Mouse (Mus musculus) urinary bladder, adult 2 months (tissue): ENCODE results near the gene Gm7694. TPM values are rescaled to one million over a fixed set of nuclear protein-coding genes. Genes with fewer than 3 reads are reported as not detected.

Experiments
- DNase-seq: peaks from one replicate; pipeline ENCODE4 v3.0.0; 2022; ENCODE audit warnings: low spot score
- polyA plus RNA-seq: library from polyadenylated mRNA; depleted of rRNA; stranded (reverse); fragments of >200 nt; gene quantifications from 2 replicates; pipeline ENCODE4 v1.2.3, GENCODE M21; 2012; rRNA removed

The Gm7694 gene
- polyA plus RNA-seq, 1 experiment, result 9.3 TPM

DNA sequence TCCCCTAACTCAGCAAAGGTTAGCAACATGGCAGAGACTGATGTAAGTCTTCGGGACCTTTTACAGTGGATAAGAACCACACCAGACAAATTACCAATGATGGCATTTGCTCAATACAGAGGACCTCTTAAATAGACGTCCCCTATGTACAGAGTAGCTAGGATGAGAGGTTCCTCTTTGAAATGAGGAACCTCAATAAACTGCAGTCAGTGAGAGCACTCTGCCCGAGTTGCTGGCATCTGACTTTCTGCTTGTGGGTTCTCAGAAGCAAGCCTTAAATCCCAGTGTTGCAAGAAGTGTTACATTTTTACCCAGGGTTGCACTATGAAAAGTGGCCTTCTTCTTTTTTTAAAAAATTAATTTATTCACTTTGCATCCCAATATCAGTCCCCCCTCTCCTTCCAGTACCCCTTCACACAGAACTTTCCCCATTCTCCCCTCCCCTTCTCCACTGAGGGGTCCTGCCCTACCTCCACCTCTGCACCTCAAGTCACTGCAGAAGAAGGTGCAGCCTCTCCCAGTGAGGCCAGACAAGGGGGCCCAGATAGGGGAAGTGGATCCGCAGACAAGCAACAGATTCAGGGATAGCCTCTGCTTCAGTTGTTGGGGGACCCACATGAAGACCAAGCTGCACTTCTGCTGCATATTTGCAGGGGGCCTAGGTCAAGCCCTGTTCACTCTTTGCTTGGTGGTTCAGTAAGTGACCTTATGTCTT is 23.6 kb downstream of the Gm7694 start:
- DNase-seq, result no peak

DNA sequence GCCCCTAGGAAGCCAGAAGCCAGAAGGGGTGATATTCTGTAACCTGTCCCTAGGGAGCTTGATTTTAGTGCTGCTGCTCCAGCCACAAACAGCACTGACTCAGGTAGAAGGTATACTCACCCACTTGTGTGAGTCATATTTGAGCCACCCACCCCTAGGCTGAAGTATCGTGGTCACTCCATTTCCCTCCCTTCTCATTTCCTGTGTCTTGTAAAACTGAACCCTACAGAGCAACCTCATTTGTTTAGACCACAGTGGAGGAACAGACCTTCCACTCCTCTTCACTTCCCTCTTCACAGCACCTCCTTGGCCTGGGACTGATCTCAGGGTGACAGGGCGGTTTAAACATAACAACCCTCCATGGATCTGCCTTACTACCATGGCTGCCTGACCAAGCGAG is 29.1 kb downstream of the Gm7694 start, which contains the start of gene Sh2d1b1:
Gene Sh2d1b1 (plus strand): TSS at position 305 of the 400 bp plus-strand sequence.
- no peak for DNase-seq

DNA sequence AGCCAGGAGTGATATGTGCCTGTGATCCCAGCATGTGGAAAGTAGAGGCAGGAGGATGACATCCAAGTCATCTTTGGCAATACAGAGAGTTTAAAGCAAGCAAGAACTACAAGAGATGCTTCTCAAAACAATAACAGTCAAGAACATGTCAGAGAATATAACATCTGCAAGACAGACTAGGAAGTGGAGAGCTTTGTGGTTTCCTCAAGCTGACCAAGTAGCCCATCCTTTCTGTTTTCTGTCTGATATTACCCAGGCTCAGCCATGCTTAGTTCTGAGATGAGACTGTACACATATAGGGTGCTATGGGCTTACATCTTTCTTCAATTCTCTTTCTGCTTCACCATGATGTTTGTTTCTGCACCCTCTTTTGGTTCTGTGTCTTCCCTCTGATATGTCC is 32.9 kb downstream of the Gm7694 start:
- DNase-seq, result no peak

DNA sequence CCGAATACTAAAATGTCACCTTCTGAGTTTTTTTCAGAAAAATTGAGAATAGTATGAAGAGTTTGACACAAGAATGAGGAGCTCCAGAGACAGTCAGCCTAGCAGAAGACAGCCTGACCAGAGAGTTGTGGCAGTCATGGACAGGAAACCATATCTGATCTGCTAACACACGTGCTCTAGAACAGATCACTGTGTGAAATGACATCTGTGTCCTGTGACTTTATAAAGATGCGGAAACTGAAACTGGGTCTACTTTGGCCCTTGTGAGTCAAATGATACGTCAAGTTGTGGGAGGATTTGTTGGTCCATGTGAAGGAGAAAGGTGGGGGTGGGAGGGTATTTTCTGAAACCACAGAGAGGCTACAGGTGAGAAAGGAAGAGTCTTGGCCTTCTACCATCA is 35.4 kb downstream of the Gm7694 start:
- DNase-seq, result no peak

DNA sequence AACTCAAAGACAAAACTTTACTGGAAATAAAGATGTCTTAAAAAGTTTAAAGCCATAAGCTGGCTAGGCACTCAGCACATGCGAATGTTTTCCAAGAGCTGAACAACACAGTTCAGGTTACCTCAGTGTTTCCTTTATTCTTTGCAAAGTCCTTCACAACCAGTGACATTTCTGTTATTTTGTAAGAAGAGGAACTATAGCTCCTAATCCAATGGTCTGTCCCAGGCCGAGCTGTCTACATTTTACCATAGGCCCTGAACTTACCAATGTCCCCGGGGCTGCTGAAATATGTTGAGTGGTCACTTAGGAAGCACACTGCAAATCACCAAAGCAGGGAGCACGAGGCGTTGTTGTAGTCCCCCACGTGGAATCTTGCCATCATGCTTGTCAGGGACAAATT is 35.9 kb downstream of the Gm7694 start:
- DNase-seq, result no peak

DNA sequence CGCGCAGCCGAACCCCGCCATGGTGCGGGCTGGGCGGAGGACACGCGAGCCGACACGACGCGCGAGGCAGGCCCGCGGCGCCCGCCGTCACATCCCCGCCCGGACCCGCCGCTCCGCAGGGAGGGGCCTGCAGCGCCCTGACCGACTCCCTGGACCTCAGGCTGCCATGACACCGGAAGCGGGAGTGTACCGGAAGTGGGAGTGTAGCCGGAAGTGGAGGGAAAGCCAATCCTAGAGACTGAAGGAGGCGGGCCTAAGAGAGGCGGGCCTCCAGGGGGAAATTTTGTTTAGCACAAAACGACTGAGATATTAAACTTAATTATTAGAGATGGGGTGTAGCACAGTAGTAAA is 50.6 kb downstream of the Gm7694 start:
- DNase-seq, result peak; percentile 72

DNA sequence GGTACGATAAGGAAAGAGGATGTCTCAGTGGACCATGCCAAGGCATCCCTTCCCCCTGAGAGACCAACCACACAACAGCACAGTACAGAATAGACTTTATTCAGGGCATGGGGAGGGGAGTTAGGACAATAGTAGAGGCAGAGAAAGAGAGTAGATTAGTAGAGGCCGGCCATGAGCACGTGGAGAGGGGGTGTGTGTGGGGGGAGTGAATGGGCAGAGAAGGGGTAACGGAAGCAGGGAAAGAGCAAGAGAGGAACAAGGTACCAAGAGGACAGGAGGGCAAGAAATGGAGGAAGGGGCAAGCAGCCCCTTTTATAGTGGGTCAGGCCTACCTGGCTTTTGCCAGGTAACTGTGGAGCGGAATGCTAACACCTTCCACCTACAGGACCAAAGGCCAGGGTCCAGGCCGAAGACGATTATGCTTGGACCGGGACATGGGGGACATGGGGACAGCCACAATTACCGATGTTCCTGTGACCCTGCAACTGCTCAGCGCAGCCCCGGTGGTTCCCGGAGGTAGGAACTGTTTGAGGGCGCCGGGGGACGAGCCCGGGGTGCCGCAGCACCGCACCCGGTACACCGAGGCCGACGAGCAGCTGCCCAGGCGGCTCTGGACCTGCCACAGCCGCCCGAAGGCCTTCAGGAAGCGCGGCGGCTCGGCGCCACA is 51.1 kb downstream of the Gm7694 start:
- no peak for DNase-seq

Other genes starting within 250 kb of the Gm7694 start
- gene Ddr2, start 195.6 kb downstream of the Gm7694 start, polyA plus RNA-seq, result 76.5 and 93.8 TPM in 2 replicates
- 36.2 and 41.3 TPM in 2 replicates for gene Uap1, start 131.4 kb downstream of the Gm7694 start, polyA plus RNA-seq
- 22.2 and 23.2 TPM in 2 replicates for gene Uhmk1, start 90.9 kb downstream of the Gm7694 start, polyA plus RNA-seq
- 0.03 TPM in 1 of 2 replicates, not detected in the other for gene Sh2d1b2, start 73.6 kb downstream of the Gm7694 start, polyA plus RNA-seq
- gene Sh2d1b1, start 29.0 kb downstream of the Gm7694 start, polyA plus RNA-seq, result 0.34 and 0.41 TPM in 2 replicates
- gene Spata46, start 2.5 kb upstream of the Gm7694 start, polyA plus RNA-seq, result not detected in 2 replicates